Mouse (Mus musculus): ENCODE measurements around the gene Fscn3.
A peak's percentile ranks its signal among the peaks of the same experiment; 100 is the strongest.

The Fscn3 gene

GRCm38 (mm10) chr6:28428290-28428689 lies 701 bp downstream of the Fscn3 start, which contains the start of gene Gcc1:
Gene Gcc1, minus strand, starts transcription at chr6:28428390.
- DNase-seq: no peak

DNA sequence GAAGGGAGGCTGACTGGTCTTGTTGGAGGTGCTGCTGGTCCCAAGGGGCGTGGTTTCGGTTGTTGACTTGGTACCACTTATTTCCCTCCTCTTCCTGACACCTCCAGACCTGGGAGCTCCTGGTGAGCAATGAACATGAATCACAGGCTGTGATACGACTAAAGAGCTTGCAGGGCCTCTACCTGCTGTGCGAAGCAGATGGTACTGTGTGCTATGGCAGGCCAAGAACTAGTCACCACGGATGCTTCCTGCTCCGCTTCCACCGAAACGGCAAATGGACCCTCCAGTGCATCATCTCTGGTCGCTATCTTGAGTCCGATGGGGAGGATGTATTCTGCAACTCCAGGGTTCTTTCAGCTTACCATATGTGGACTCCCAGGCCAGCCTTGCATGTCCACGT lies 2.3 kb downstream of the Fscn3 start:
- DNase-seq: no peak

- DNase-seq: no peak
Observed at GRCm38 (mm10) chr6:28430795-28431537, 3.4 kb downstream of the Fscn3 start.

- no peak for DNase-seq
Observed at GRCm38 (mm10) chr6:28431538-28431855, 3.9 kb downstream of the Fscn3 start.

DNA sequence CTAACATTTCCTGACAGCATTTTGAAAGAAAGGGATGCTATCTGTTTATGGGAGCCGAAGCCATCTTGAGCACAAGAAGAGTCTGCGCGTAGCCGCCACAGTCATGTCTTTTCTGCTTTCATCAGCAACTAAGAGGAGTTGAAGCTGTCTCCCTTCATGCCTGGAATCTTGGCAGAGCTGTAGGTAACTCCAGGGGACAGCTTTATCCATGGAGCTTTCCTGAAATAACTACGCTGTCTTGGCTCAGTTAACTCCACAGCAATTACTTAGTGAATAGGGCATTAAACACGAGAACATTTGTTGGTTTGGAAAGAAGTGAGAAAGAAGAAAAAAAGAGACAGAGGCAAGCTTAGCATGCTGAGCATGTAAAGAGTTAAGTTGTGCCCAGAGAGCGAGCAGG lies 20.3 kb downstream of the Fscn3 start:
- no peak for DNase-seq

- DNase-seq: no peak
Observed at GRCm38 (mm10) chr6:28449253-28449652, 21.7 kb downstream of the Fscn3 start, which contains the start of gene Pax4. Gene Pax4, minus strand, starts transcription at chr6:28449353.

DNA sequence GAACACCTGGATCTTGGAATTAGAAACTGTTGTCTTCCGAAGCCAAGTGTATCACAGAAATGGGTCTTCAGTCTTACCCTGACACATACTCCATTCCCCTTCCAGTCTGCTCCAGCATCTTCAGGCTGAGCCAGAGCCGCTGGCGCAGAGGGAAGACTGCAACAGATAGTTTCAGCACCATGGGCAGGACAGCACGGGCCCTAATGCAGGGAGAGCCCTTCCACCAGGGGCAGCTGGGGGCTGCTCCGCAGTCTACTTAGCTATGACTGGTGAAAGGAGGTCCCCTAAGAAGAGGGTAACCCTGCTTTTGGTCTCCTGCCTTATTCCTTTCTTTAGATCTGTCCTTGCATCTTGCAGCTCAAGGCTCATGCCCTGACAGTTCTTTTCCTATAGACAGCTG lies 22.9 kb downstream of the Fscn3 start:
- no peak for DNase-seq

- DNase-seq: no peak
Observed at GRCm38 (mm10) chr6:28450977-28451376, 23.4 kb downstream of the Fscn3 start.

DNA sequence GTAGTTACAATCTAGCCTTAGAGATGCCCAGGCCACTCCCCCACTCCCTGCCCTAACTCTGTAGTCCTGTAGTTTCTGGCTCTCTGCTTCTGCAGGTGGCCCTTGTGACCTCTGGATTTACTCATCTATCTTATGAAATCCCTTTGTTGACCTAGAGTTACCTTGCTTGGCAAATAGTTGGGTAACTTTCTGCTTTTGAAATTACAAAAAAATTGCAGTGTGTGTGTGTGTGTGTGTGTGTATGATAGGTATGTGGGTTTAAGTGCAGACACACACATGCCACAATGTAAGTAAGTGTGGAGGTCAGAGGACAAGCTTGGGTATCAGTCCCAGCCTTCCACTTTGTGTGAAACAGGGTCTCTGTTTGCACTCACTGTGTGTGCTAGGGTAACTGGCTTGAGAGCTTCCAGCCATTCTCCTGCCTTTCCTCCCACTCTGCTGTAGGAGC lies 31.7 kb downstream of the Fscn3 start:
- DNase-seq: no peak

- peak; percentile 35 to 37 for DNase-seq
Observed at GRCm38 (mm10) chr6:28460534-28460933, 32.9 kb downstream of the Fscn3 start.

DNA sequence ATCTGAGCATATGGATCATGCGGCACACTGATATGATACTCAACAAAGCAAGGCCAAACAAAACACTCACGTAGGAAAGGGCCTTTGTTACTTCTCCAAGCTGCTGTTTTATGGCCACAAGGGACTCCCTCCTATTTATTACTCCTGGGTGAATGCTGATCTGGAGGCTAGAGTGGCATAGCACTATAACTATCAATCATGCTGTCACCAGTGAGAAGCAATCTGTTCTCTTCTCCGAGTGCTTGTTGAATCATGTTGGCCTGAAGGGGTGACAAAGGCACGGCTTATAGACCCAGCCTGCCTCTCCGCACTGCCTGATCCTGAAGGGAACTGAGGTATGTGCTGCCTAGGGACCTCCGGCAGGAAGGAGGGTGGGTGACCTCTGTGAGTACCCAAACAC lies 37.0 kb downstream of the Fscn3 start:
- no peak for DNase-seq

- no peak for DNase-seq
Observed at GRCm38 (mm10) chr6:28470017-28470602, 42.5 kb downstream of the Fscn3 start.

- no peak for DNase-seq
Observed at GRCm38 (mm10) chr6:28470621-28471020, 43.0 kb downstream of the Fscn3 start.

DNA sequence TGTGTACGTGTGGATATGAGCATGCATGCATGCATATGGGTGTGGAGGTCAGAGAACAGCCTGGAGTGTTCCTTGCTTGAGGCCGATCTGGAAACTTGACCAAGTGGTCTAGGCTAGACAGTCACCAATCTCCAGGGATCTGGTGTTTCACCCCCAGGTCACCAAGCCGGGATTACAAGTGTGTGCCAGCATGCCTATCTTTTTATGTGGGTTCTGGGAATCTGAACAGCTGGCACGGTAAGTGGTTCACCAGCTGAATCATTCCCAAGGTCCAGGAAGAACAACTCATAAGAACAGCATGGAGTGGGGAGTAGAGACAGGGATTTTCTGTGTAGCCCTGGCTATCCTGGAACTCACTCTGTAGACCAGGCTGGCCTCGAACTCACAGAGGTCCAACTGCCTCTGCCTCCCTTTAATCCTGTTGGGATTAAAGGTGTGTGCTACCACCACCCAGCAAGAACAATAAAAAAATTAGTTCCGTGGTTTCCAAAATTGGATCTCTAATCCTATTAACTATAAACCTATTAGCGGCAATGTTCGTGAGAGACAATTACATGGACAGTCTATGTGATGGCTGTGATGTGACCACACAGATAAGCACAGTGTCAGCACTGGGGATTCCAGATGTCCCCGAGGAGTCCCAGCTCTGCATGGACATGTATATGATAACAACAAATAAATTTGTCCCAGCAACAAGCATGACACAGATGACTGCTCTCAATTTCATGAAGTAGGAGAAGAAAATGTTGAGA lies 43.9 kb downstream of the Fscn3 start:
- no peak for DNase-seq

- no peak for DNase-seq
Observed at GRCm38 (mm10) chr6:28474211-28474610, 46.6 kb downstream of the Fscn3 start.

- DNase-seq: no peak
Observed at GRCm38 (mm10) chr6:28474839-28475238, 47.2 kb downstream of the Fscn3 start, which contains the start of gene Snd1. Gene Snd1, plus strand, starts transcription at chr6:28475139.

- peak; percentile 94 to 96 for DNase-seq
Observed at GRCm38 (mm10) chr6:28479865-28480751, 52.5 kb downstream of the Fscn3 start.

DNA sequence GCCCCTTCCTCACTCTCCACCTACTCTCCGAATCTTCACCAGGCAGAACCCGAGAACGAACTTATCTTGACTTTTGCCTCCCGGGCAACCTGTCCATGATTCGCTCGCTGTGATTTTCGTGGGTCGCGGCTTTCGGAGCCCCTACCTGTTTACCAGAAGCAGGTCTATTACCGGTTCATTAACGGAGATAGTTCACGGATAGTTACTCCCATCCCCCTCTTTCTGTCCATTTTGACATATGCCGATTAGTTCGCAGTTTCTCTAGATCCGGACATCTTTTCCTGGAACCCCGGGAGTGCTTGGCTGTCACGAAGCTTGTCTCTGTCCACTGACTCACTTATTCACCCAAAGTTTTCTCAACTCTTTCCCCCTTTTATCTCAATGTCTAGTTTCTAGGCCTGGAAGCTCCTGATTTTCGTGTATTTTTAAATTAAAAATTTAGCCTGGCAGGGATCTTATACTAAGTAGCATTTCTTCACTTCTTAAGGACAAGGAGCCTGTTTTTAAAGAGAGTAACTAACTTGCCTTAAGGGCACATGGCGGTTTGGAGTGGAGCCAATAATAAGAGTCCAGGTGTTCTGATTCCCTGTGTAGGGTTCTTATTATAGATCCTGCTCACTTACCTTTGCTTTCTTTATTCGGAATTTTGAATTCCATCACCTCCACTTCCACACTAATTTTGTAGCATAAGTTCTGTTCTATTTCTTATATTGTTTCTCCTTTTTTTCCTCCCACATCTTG lies 53.3 kb downstream of the Fscn3 start:
- DNase-seq: no peak

DNA sequence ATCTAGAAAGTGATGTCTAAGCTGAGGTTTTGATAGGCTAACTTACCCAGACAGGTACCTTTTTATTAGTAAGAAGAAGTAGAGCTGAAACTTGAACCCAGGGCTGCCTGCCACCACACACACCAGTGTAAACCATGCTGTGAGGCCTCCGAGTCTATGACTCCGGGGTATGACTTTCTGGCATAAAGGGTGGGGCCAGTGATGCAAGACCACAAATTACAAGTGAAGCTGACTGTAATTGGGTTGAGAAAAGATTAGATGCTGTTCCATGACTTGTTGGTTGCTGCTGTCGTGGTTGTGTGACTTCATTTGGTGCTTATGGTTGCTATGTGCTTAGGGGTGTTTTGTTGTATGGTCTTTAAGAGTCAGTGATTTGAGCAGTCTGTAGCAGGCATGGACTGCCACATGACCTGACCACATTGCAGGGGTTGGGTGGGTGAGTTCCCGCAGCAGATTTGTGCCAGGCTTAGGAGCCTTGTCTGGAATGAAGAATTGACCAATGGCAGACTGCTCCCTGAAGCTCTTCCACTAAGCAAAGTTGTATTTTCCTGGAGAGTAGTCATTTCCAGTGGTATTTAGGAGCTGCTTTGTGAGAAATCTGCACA lies 55.2 kb downstream of the Fscn3 start:
- no peak for DNase-seq

DNA sequence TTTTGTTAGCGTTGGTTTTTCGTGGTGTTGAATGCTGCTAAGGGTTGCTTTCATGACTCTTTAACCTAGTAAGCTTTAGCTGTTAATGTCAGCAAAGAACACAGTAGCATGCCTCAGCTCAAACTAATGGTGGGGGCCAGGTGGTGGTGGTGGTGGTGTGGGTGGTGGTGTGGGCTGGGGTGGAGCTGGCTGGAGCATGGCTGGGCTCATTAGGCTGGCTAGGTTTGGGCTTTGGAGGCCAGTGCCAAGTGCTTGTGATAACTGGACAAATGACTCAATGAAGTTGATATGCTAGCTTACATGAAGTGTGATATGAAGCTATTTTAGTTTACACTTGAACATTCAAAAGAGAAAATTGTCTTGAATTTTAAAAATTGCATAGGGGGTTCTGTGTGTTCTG lies 58.4 kb downstream of the Fscn3 start:
- no peak for DNase-seq

DNA sequence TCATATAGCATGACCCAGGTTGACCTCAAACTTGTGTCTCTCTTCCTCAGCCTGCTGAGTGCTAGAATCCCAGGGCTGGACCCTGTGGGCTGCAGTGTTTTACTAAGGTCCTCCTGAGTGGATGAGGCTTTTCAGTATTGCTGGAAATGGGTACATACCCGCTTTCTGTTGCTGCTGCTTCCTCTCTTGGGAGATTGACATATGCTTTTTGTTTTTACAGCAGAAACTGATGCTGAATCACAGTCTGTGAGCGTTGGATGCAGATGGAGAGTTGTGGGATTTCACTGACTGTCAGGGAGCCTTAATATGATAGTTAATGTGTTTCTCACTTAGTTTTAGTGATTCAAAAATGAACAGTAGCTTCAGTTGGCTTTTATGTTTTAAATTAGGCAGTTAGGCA lies 58.9 kb downstream of the Fscn3 start:
- peak; percentile 6 to 19 for DNase-seq

- peak; percentile 8 to 11 for DNase-seq
Observed at GRCm38 (mm10) chr6:28486905-28487304, 59.3 kb downstream of the Fscn3 start.

Measured in B cell, adult 2 months (primary cell).